Mouse (Mus musculus) hindbrain, embryonic 12.5 days (tissue): Measurements from ENCODE around the gene Nudt8. TPM values are rescaled to one million over a fixed set of nuclear protein-coding genes. Genes with fewer than 3 reads are reported as not detected.
"Not testable (repeated sequence)": the region's sequence is repeated elsewhere in the genome, so short reads cannot be mapped to it uniquely, and the experiment has no call there.

Experiments
- ATAC-seq: fragments of 200-750 bp; cut with Nextera tagmentation; 2 replicates; pipeline ENCODE4 v1.8.0; 2017; ENCODE audit warnings: moderate TSS enrichment; ENCODE audit not compliant: low FRiP score
- H3K27ac ChIP-seq: fragments of 300-500 bp; sonication (generic); 2 replicates; pipeline ENCODE4 v1.5.1; 2016; ENCODE audit warnings: mild to moderate bottlenecking
- H3K27me3 ChIP-seq: fragments of 300-500 bp; sonication (generic); 2 replicates; pipeline ENCODE4 v1.6.1; 2016; ENCODE audit warnings: mild to moderate bottlenecking
- H3K36me3 ChIP-seq: fragments of 300-500 bp; sonication (generic); 2 replicates; pipeline ENCODE4 v1.6.1; 2016; ENCODE audit warnings: mild to moderate bottlenecking
- H3K4me1 ChIP-seq: fragments of 300-500 bp; sonication (generic); 2 replicates; pipeline ENCODE4 v1.6.1; 2016
- H3K4me2 ChIP-seq: fragments of 300-500 bp; sonication (generic); replicated peaks from 2 replicates; pipeline ENCODE4 v1.6.1; 2016; ENCODE audit warnings: mild to moderate bottlenecking
- H3K4me3 ChIP-seq: fragments of 300-500 bp; sonication (generic); 2 replicates; pipeline ENCODE4 v1.5.1; 2016; ENCODE audit warnings: mild to moderate bottlenecking
- H3K9ac ChIP-seq: fragments of 300-500 bp; sonication (generic); 2 replicates; pipeline ENCODE4 v1.6.1; 2016; ENCODE audit warnings: mild to moderate bottlenecking, moderate library complexity
- H3K9me3 ChIP-seq: fragments of 300-500 bp; sonication (generic); replicated peaks from 2 replicates; pipeline ENCODE4 v1.6.1; 2016; ENCODE audit warnings: mild to moderate bottlenecking
- WGBS: fragments of 180-500 bp; shearing (Covaris S2); methylation state at CpG from one replicate; pipeline ENCODE4 v1.1.7; 2016; 5-methylcytosine and 5-hydroxymethylcytosine counted together
- polyA plus RNA-seq: library from polyadenylated mRNA; unstranded; fragments of >200 nt; fragmentation: Nextera tagmentation; extraction: Ambion mirVana; gene quantifications from 2 replicates; pipeline ENCODE4 v1.2.1, GENCODE M21; 2016

The Nudt8 gene
- polyA plus RNA-seq, 1 experiment from 2014 or later = 18.7 TPM

DNA sequence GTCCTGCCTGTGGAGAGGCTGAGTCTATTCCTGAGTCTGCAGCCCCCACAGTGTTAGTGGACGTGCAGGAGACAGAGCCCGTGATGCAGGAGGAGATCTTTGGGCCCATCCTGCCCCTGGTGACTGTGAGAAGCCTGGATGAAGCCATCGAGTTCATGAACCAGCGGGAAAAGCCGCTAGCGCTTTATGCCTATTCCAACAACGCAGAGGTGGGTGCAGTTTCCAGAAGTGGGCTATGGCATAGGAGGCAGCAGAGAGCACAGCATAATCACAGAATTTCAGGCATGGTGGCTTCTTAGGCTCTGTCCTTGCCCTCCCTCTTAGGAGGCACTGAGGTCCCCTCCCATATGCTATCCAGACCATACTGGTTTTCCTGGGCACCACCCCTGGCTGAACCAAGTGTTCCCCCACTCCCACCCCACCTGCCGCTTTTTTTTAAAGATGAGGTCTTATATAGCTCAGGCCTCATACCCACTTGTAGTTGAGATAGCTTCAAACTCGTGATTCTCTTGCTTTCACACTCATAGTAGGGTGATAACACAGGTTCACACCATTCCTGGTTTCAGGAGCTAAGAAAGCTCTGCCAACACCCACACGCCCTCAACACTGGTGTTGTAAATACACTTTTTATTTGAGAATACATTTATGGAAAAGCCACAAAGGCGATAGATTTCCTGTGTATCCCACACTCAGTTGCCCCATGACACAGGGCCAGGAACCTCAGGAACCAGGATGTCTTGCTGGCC is 33.9 kb upstream of the Nudt8 start:
- Histone ChIP-seq H3K4me2 (no peak overlapping the region), H3K27ac (no peak overlapping the region), H3K27me3 (no peaks in the 10 kb centered on the region), H3K9ac (no peak overlapping the region), H3K4me3 (no peak overlapping the region), H3K4me1 (0 out of 2 replicates have a peak, but pooled peaks cover 3% of the 10 kb centered on the region), H3K9me3 (no peaks in the 10 kb centered on the region), H3K36me3 (no peaks in the 10 kb centered on the region)
- no peak for ATAC-seq
- 67% methylated on average over 11 of the region's 11 CpGs for WGBS

- Histone ChIP-seq H3K9me3 (no peaks in the 10 kb centered on the region), H3K4me1 (0 out of 2 replicates have a peak, but pooled peaks cover 3% of the 10 kb centered on the region), H3K27me3 (no peaks in the 10 kb centered on the region), H3K4me3 (no peak overlapping the region), H3K9ac (no peak overlapping the region), H3K4me2 (no peak overlapping the region), H3K36me3 (no peaks in the 10 kb centered on the region), H3K27ac (no peak overlapping the region)
- no peak for ATAC-seq
- 72% methylated on average over 3 of the region's 3 CpGs for WGBS
Observed at GRCm38 (mm10) chr19:3967258-3967657, 33.1 kb upstream of the Nudt8 start.

- no peak for ATAC-seq
- no peak within 1 kb of the TSS for H3K9ac ChIP-seq
- 57% methylated on average over 9 of the region's 9 CpGs for WGBS
- H3K9me3 ChIP-seq = no peaks in the 10 kb centered on the region
- H3K4me2 ChIP-seq = no peak within 1 kb of the TSS
- no peak within 1 kb of the TSS for H3K27ac ChIP-seq
- H3K36me3 ChIP-seq = no peaks in the 10 kb centered on the region
- H3K4me3 ChIP-seq = no peak within 1 kb of the TSS
- H3K27me3 ChIP-seq = no peaks in the 10 kb centered on the region
- 0 out of 2 replicates have a peak, but pooled peaks cover 3% of the 10 kb centered on the region for H3K4me1 ChIP-seq
Observed at GRCm38 (mm10) chr19:3972229-3972628, 28.2 kb upstream of the Nudt8 start, which contains the start of gene Aldh3b2. TSS of gene Aldh3b2 (plus strand) at chr19:3972328.

DNA sequence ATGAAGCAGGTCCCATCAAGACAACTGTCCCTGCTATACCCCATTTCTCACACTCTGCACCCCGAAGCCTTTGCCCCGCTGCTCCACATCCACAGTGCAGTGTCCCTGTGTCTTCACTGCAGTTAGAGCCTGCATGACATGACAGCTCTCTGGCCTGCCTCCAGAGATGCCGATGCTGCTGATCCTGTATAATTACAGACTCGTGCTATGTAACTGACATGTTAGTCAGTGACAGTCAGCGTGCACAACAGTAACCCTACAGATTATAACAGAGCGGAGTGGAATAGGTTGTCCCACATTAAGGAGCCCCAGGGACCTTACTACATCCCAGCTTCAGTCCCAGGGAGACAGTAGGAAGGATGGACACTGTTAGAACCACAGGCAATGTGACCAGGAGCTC is 25.8 kb upstream of the Nudt8 start:
- H3K9me3 ChIP-seq, ATAC-seq, H3K4me3 ChIP-seq, H3K4me2 ChIP-seq, H3K36me3 ChIP-seq, H3K27ac ChIP-seq, H3K4me1 ChIP-seq, H3K9ac ChIP-seq, H3K27me3 ChIP-seq: not testable (repeated sequence)
- WGBS = 87% methylated on average over 6 of the region's 6 CpGs

GRCm38 (mm10) chr19:3975866-3976265 is 24.5 kb upstream of the Nudt8 start:
- no peak for ATAC-seq
- Histone ChIP-seq H3K27me3 (no peaks in the 10 kb centered on the region), H3K9ac (no peak overlapping the region), H3K27ac (no peak overlapping the region), H3K4me1 (peaks cover 5% of the 10 kb centered on the region; the same call in 1 of the 2 replicates), H3K9me3 (no peaks in the 10 kb centered on the region), H3K4me3 (no peak overlapping the region), H3K36me3 (no peaks in the 10 kb centered on the region), H3K4me2 (no peak overlapping the region)
- WGBS = 81% methylated on average over 2 of the region's 2 CpGs

DNA sequence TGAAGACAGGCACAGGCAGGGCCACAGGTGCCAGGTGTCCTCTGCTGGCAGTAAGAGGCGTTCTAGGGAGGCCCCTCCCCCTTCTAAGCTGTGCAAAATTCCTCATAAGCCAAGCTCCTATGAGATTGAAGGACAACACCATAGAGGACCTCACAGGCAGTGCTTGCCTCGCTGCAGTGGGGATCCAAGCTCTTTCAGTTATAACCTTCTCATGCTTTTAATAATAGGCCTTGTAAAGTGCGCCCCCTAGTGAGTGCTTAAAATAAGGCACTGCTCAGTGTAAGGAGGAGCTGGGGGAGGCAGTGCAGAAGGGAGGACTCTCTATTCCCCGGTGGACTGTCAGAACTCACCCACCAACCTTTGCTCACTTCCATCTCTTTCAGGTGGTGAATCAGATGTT is 20.1 kb upstream of the Nudt8 start:
- Histone ChIP-seq H3K27ac (no peak overlapping the region), H3K36me3 (no peaks in the 10 kb centered on the region), H3K9ac (no peak overlapping the region), H3K4me2 (no peak overlapping the region), H3K4me1 (peaks cover 24% of the 10 kb centered on the region), H3K4me3 (no peak overlapping the region), H3K27me3 (no peaks in the 10 kb centered on the region), H3K9me3 (no peaks in the 10 kb centered on the region)
- peak; percentile 52 for ATAC-seq
- WGBS = 16% methylated on average over 4 of the region's 4 CpGs

GRCm38 (mm10) chr19:3980917-3981316 is 19.5 kb upstream of the Nudt8 start:
- Histone ChIP-seq H3K36me3 (no peaks in the 10 kb centered on the region), H3K9me3 (no peaks in the 10 kb centered on the region), H3K9ac (no peak overlapping the region), H3K4me3 (no peak overlapping the region), H3K4me1 (peaks cover 29% of the 10 kb centered on the region), H3K27ac (no peak overlapping the region), H3K27me3 (no peaks in the 10 kb centered on the region), H3K4me2 (no peak overlapping the region)
- 84% methylated on average over 9 of the region's 9 CpGs for WGBS
- ATAC-seq = no peak

- peaks cover 36% of the 10 kb centered on the region for H3K4me1 ChIP-seq
- 27% methylated on average over 9 of the region's 9 CpGs for WGBS
- ATAC-seq = no peak
Observed at GRCm38 (mm10) chr19:3983527-3984200, 16.7 kb upstream of the Nudt8 start.

GRCm38 (mm10) chr19:3985261-3985681 is 15.1 kb upstream of the Nudt8 start:
- no peak overlapping the region for H3K9ac ChIP-seq
- WGBS = 18% methylated on average over 8 of the region's 8 CpGs

More at GRCm38 (mm10) chr19:3983527-3984200, 16.7 kb upstream of the Nudt8 start:
- H3K9me3 ChIP-seq = no peaks in the 10 kb centered on the region
- no peak overlapping the region for H3K4me3 ChIP-seq
- 0 out of 2 replicates have a peak overlapping the region, but pooled peaks have one; percentile 1 for H3K27ac ChIP-seq
- no peak overlapping the region for H3K4me2 ChIP-seq
- no peaks in the 10 kb centered on the region for H3K27me3 ChIP-seq
- H3K9ac ChIP-seq = no peak overlapping the region
- H3K36me3 ChIP-seq = no peaks in the 10 kb centered on the region

GRCm38 (mm10) chr19:3986334-3986733 is 14.0 kb upstream of the Nudt8 start, which contains the start of gene Acy3:
TSS of gene Acy3 (plus strand) at chr19:3986570.
- ATAC-seq = no peak
- Histone ChIP-seq H3K27ac (no peak within 1 kb of the TSS), H3K4me1 (peaks cover 35% of the 10 kb centered on the region), H3K4me3 (no peak within 1 kb of the TSS), H3K9me3 (no peaks in the 10 kb centered on the region), H3K36me3 (no peaks in the 10 kb centered on the region), H3K4me2 (0 out of 2 replicates have a peak within 1 kb of the TSS, but pooled peaks have one; percentile 8), H3K27me3 (no peaks in the 10 kb centered on the region), H3K9ac (no peak within 1 kb of the TSS; the same call in 1 of the 2 replicates)
- WGBS = 19% methylated on average over 8 of the region's 8 CpGs

More at GRCm38 (mm10) chr19:3985261-3985681, 15.1 kb upstream of the Nudt8 start:
- Histone ChIP-seq H3K9me3 (no peaks in the 10 kb centered on the region), H3K36me3 (no peaks in the 10 kb centered on the region), H3K4me2 (no peak overlapping the region), H3K27me3 (no peaks in the 10 kb centered on the region), H3K4me1 (peaks cover 31% of the 10 kb centered on the region), H3K27ac (no peak overlapping the region), H3K4me3 (no peak overlapping the region)
- ATAC-seq = no peak

- H3K9me3 ChIP-seq = no peaks in the 10 kb centered on the region
- no peak overlapping the region for H3K4me3 ChIP-seq
- H3K9ac ChIP-seq = no peak overlapping the region
- no peaks in the 10 kb centered on the region for H3K27me3 ChIP-seq
- H3K27ac ChIP-seq = no peak overlapping the region
- ATAC-seq = no peak
- WGBS = 89% methylated on average over 14 of the region's 14 CpGs
- peaks cover 35% of the 10 kb centered on the region for H3K4me1 ChIP-seq
- H3K4me2 ChIP-seq = no peak overlapping the region
- H3K36me3 ChIP-seq = no peaks in the 10 kb centered on the region
Observed at GRCm38 (mm10) chr19:3988066-3988465, 12.3 kb upstream of the Nudt8 start.

- 90% methylated on average over 4 of the region's 4 CpGs for WGBS
- no peaks in the 10 kb centered on the region for H3K36me3 ChIP-seq
- H3K4me1 ChIP-seq = peaks cover 28% of the 10 kb centered on the region
- H3K9me3 ChIP-seq = no peaks in the 10 kb centered on the region
- H3K27me3 ChIP-seq = no peaks in the 10 kb centered on the region
- no peak overlapping the region for H3K4me2 ChIP-seq
- no peak overlapping the region for H3K4me3 ChIP-seq
- H3K9ac ChIP-seq = no peak overlapping the region
- no peak for ATAC-seq
- no peak overlapping the region for H3K27ac ChIP-seq
Observed at GRCm38 (mm10) chr19:3988750-3989149, 11.6 kb upstream of the Nudt8 start.
